Mouse (Mus musculus): ENCODE measurements at regions not wholly inside any gene's neighbourhood (a gene's known extent, or its start where the extent isn't known, plus 50 kb on each side); places are given as distances from the start of the nearest gene placed in this dataset.

GRCm38 (mm10) chr6:67113261-67113660 is 76.0 kb upstream of the Gadd45a start:
- no peak for DNase-seq

GRCm38 (mm10) chr6:67112311-67112710 is 75.1 kb upstream of the Gadd45a start:
- no peak for DNase-seq

GRCm38 (mm10) chr6:67111581-67111980 is 74.3 kb upstream of the Gadd45a start:
- no peak for DNase-seq

GRCm38 (mm10) chr6:67110391-67110790 is 73.1 kb upstream of the Gadd45a start:
- no peak for DNase-seq

- no peak for DNase-seq
Measured at GRCm38 (mm10) chr6:67109774-67110173, 72.5 kb upstream of the Gadd45a start.

GRCm38 (mm10) chr6:67107517-67107916 is 70.3 kb upstream of the Gadd45a start:
- DNase-seq, result no peak

GRCm38 (mm10) chr6:67106493-67106892 is 69.2 kb upstream of the Gadd45a start:
- no peak for DNase-seq

- no peak for DNase-seq
Measured at GRCm38 (mm10) chr6:67105386-67105785, 68.1 kb upstream of the Gadd45a start.

GRCm38 (mm10) chr6:67104205-67104604 is 66.9 kb upstream of the Gadd45a start:
- no peak for DNase-seq

- DNase-seq, result no peak
Measured at GRCm38 (mm10) chr6:67102541-67103134, 65.4 kb upstream of the Gadd45a start.

- no peak for DNase-seq
Measured at GRCm38 (mm10) chr6:67102014-67102413, 64.8 kb upstream of the Gadd45a start.

- no peak for DNase-seq
Measured at GRCm38 (mm10) chr6:67094426-67094825, 57.2 kb upstream of the Gadd45a start.

- no peak for DNase-seq
Measured at GRCm38 (mm10) chr6:67093128-67093527, 55.9 kb upstream of the Gadd45a start.

- no peak for DNase-seq
Measured at GRCm38 (mm10) chr6:67090150-67090549, 52.9 kb upstream of the Gadd45a start.

- no peak for DNase-seq
Measured at GRCm38 (mm10) chr6:67089530-67090140, 52.4 kb upstream of the Gadd45a start.

- DNase-seq, result no peak
Measured at GRCm38 (mm10) chr6:67088741-67089455, 51.6 kb upstream of the Gadd45a start.

- DNase-seq, result no peak
Measured at GRCm38 (mm10) chr6:67087837-67088440, 50.7 kb upstream of the Gadd45a start.

GRCm38 (mm10) chr6:67087393-67087792 is 50.1 kb upstream of the Gadd45a start:
- no peak for DNase-seq
